In the genomic region with DNA sequence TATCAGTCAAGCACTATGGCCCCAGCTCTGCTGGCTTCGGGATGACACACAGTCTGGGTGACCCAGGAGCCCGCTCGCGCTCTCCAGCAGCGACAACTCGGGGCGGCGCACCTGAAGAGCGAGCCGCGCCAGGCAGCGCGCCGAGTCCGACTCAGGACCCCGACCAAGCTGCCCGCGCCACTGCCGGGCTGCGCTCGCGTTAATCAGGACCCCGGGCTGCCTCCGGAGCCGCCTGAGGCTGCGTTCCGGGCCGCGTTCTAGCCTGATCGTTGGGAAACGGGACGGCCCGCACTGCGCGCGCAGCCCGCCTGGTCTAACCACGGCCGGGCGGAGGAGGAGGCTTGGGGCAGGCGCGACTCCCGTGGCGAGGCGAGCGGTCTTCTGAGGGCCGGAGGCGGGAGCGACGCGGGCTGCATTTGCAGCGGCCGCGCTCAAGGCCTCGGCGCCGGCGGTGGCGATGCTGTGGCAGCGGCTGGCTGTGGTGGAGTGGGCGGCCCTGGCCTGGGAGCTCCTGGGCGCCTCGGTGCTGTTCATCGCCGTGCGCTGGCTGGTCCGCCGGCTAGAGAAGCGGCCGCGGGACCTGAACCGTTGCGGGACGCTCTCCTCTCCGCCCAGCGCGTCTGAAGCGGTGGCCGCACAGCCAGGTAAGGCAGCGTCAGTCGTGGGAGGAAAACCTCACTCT, we compare ENCODE assay signal across 8 mouse cellular contexts. TPM values are rescaled to one million over a fixed set of nuclear protein-coding genes. Genes with fewer than 3 reads are reported as not detected.
A peak's percentile ranks its signal among the peaks of the same experiment; 100 is the strongest.
DNase-seq lines count a peak whose midpoint lies in the region; ATAC-seq lines count a peak whose summit lies in the region.

Gene Ankle2, plus strand, starts transcription at position 225 of the 682 bp plus-strand sequence.

- peak; percentile 91 for DNase-seq in adipocyte (ENCODE audit: low spot score)
- DNase-seq in embryo, embryonic 10 days (ENCODE audit: low spot score) = peak; percentile 92
- DNase-seq in gastrocnemius, postnatal 14 days = peak; percentile 92
- peak; percentile 87 to 95 for DNase-seq in left cerebral cortex, postnatal 10 days (ENCODE audit: extremely low spot score in 1 of 2, low spot score in 2 of 2)
- peak; percentile 92 for DNase-seq in right cerebral cortex, postnatal 25 days
- peak; percentile 90 to 91 for DNase-seq in urinary bladder, postnatal 4 days (ENCODE audit: low spot score in 2 of 2)

- intact Hi-C loops in gastrocnemius, postnatal 14 days (cut with DNase I; ENCODE audit: low total_unique reads) = no loop called here
- intact Hi-C loops in left cerebral cortex, postnatal 10 days (cut with DNase I) = no loop called here

- peak; percentile 89 for ATAC-seq in inflammation-experienced regulatory T-cells, adult 6 months
- peak; percentile 89 for ATAC-seq in megakaryocyte-erythroid progenitor cell, adult 5-6 weeks (replicated peaks; ENCODE audit: low FRiP score, low TSS enrichment, poor library complexity, severe bottlenecking)

RNA-seq across cellular contexts. Expression of gene Ankle2, which starts in this region (rescaled TPM):
- total RNA-seq in gastrocnemius, postnatal 14 days (2021) = 10 to 100 TPM; 20.9 to 21.2 TPM
- polyA plus RNA-seq in inflammation-experienced regulatory T-cells, adult 6 months (2017; shearing (Covaris generic)) = 10 to 100 TPM; 15.5 to 19.4 (median 16.0) TPM
- 10 to 100 TPM; 24.5 to 26.8 TPM for total RNA-seq in left cerebral cortex, postnatal 10 days (2021)
- total RNA-seq in megakaryocyte-erythroid progenitor cell, adult 5-6 weeks (2014; fragmentation: Nextera tagmentation) = 27.2 and 30.6 TPM in 2 replicates
- total RNA-seq in megakaryocyte-erythroid progenitor cell, adult 5-6 weeks (2017) = 48.1 and 52.9 TPM in 2 replicates

Comparison
In these comparisons a context has a peak if more than half of its experiments do, and no peak if none do; other contexts are left out.
1. Peak in every context shown above with its lines: DNase-seq and ATAC-seq.